20 mouse cellular contexts compared by ENCODE assay signal in genomic region chr2:133077698-133078356, GRCm38 (mm10).
DNase-seq lines count a peak whose midpoint lies in the region; ATAC-seq lines count a peak whose summit lies in the region.
"Had no signal": no experiment of that assay in that cellular context is flagged by ENCODE, and none has a peak within 500 bp of the region (broad histone marks: within the 10 kb centered on the region; RNA-seq: fewer than 3 reads in every experiment).

No protein-coding gene starts in this region.

- H3K4me1 ChIP-seq in forebrain, embryonic 14.5 days (ENCODE audit: control insufficient read depth, insufficient read depth, low read length), result no peaks in the 10 kb centered on the region
- H3K4me1 ChIP-seq in forebrain, embryonic 11.5 days (replicated peaks; ENCODE audit: control insufficient read depth, insufficient read depth, low read length), result no peaks in the 10 kb centered on the region
- no peaks in the 10 kb centered on the region for H3K4me1 ChIP-seq in midbrain, embryonic 15.5 days
- H3K4me1 ChIP-seq in midbrain, embryonic 11.5 days (ENCODE audit: control insufficient read depth, insufficient read depth, low read length), result no peaks in the 10 kb centered on the region
- H3K4me1 ChIP-seq in neural tube, embryonic 14.5 days (ENCODE audit: control insufficient read depth, insufficient read depth, low read length), result no peaks in the 10 kb centered on the region
- H3K4me1 ChIP-seq: embryonic facial prominence, embryonic 15.5 days; heart, embryonic 13.5 days; liver, embryonic 13.5 days had no signal

- no peaks in the 10 kb centered on the region for H3K27me3 ChIP-seq in forebrain, embryonic 14.5 days (replicated peaks; ENCODE audit: control insufficient read depth, insufficient read depth, low read length)
- H3K27me3 ChIP-seq in forebrain, embryonic 11.5 days (ENCODE audit: control insufficient read depth, insufficient read depth, low read length), result no peaks in the 10 kb centered on the region
- no peaks in the 10 kb centered on the region for H3K27me3 ChIP-seq in midbrain, embryonic 15.5 days (replicated peaks)
- H3K27me3 ChIP-seq in midbrain, embryonic 11.5 days (ENCODE audit: control insufficient read depth, insufficient read depth, low read length), result no peaks in the 10 kb centered on the region
- H3K27me3 ChIP-seq in neural tube, embryonic 14.5 days (ENCODE audit: control insufficient read depth, insufficient read depth, low read length), result no peaks in the 10 kb centered on the region
- H3K27me3 ChIP-seq: embryonic facial prominence, embryonic 15.5 days; heart, embryonic 13.5 days; liver, embryonic 13.5 days; Patski had no signal

- 65% methylated on average over 11 of the region's 11 CpGs for WGBS in forebrain, embryonic 14.5 days
- 92% methylated on average over 11 of the region's 11 CpGs for WGBS in forebrain, embryonic 11.5 days
- WGBS in midbrain, embryonic 15.5 days, result 83% methylated on average over 11 of the region's 11 CpGs
- WGBS in midbrain, embryonic 11.5 days, result 89% methylated on average over 11 of the region's 11 CpGs
- WGBS in neural tube, embryonic 14.5 days, result 74% methylated on average over 11 of the region's 11 CpGs

- no peaks in the 10 kb centered on the region for H3K36me3 ChIP-seq in forebrain, embryonic 14.5 days (ENCODE audit: control insufficient read depth, insufficient read depth, low read length)
- H3K36me3 ChIP-seq in forebrain, embryonic 11.5 days (ENCODE audit: control insufficient read depth, insufficient read depth, low read length), result no peaks in the 10 kb centered on the region
- no peaks in the 10 kb centered on the region for H3K36me3 ChIP-seq in midbrain, embryonic 15.5 days (replicated peaks)
- H3K36me3 ChIP-seq in midbrain, embryonic 11.5 days (ENCODE audit: control insufficient read depth, insufficient read depth, low read length), result no peaks in the 10 kb centered on the region
- H3K36me3 ChIP-seq in neural tube, embryonic 14.5 days (ENCODE audit: control insufficient read depth, insufficient read depth, low read length), result no peaks in the 10 kb centered on the region
- H3K36me3 ChIP-seq: embryonic facial prominence, embryonic 15.5 days; heart, embryonic 13.5 days; liver, embryonic 13.5 days had no signal

- H3K4me2 ChIP-seq in forebrain, embryonic 14.5 days (ENCODE audit: low read length), result no peak overlapping the region
- no peak overlapping the region for H3K4me2 ChIP-seq in forebrain, embryonic 11.5 days (ENCODE audit: low read depth, low read length, severe bottlenecking)
- H3K4me2 ChIP-seq in midbrain, embryonic 15.5 days, result no peak overlapping the region
- H3K4me2 ChIP-seq in midbrain, embryonic 11.5 days, result no peak overlapping the region
- H3K4me2 ChIP-seq in neural tube, embryonic 14.5 days (ENCODE audit: low read depth, low read length), result no peak overlapping the region
- H3K4me2 ChIP-seq: embryonic facial prominence, embryonic 15.5 days; heart, embryonic 13.5 days; liver, embryonic 13.5 days had no signal

- H3K27ac ChIP-seq in forebrain, embryonic 14.5 days (ENCODE audit: low read depth, low read length), result no peak overlapping the region
- no peak overlapping the region for H3K27ac ChIP-seq in forebrain, embryonic 11.5 days (ENCODE audit: low read depth, low read length)
- H3K27ac ChIP-seq in midbrain, embryonic 15.5 days, result no peak overlapping the region
- no peak overlapping the region for H3K27ac ChIP-seq in midbrain, embryonic 11.5 days (ENCODE audit: low read depth, low read length)
- H3K27ac ChIP-seq in neural tube, embryonic 14.5 days (ENCODE audit: low read depth, low read length), result no peak overlapping the region
- H3K27ac ChIP-seq: embryonic facial prominence, embryonic 15.5 days; gastrocnemius, adult 2 months; heart, embryonic 13.5 days; liver, embryonic 13.5 days had no signal

- no peak overlapping the region for H3K4me3 ChIP-seq in forebrain, embryonic 14.5 days (ENCODE audit: low read depth, low read length)
- no peak overlapping the region for H3K4me3 ChIP-seq in forebrain, embryonic 11.5 days (ENCODE audit: low read depth, low read length)
- no peak overlapping the region for H3K4me3 ChIP-seq in midbrain, embryonic 15.5 days
- H3K4me3 ChIP-seq in midbrain, embryonic 11.5 days (ENCODE audit: low read depth, low read length), result no peak overlapping the region
- H3K4me3 ChIP-seq in neural tube, embryonic 14.5 days (ENCODE audit: low read depth, low read length), result no peak overlapping the region
- H3K4me3 ChIP-seq: embryonic facial prominence, embryonic 15.5 days; gastrocnemius, adult 2 months; heart, embryonic 13.5 days; liver, embryonic 13.5 days had no signal

- no peaks in the 10 kb centered on the region for H3K9me3 ChIP-seq in forebrain, embryonic 14.5 days (replicated peaks; ENCODE audit: control insufficient read depth, low read length)
- H3K9me3 ChIP-seq in forebrain, embryonic 11.5 days (ENCODE audit: control insufficient read depth, low read length), result no peaks in the 10 kb centered on the region
- no peaks in the 10 kb centered on the region for H3K9me3 ChIP-seq in midbrain, embryonic 15.5 days
- no peaks in the 10 kb centered on the region for H3K9me3 ChIP-seq in midbrain, embryonic 11.5 days (ENCODE audit: control insufficient read depth, low read length)
- H3K9me3 ChIP-seq in neural tube, embryonic 14.5 days (ENCODE audit: control insufficient read depth, low read length), result no peaks in the 10 kb centered on the region
- H3K9me3 ChIP-seq: embryonic facial prominence, embryonic 15.5 days; heart, embryonic 13.5 days; liver, embryonic 13.5 days had no signal

- intact Hi-C loops in heart, postnatal 10 days (cut with DNase I), result no loop called here

- peak; percentile 69 for DNase-seq in forebrain, embryonic 14.5 days (ENCODE audit: low spot score)
- no peak for DNase-seq in forebrain, embryonic 11.5 days (ENCODE audit: low spot score)
- DNase-seq in midbrain, embryonic 11.5 days (ENCODE audit: low spot score, missing footprints), result no peak
- DNase-seq in cerebellum, adult 9-11 months, result peak; percentile 8
- no peak for DNase-seq in heart, postnatal 10 days
- DNase-seq: adrenal gland, postnatal 25 days; B cell, adult 2 months; embryo, embryonic 11 days; gastrocnemius, adult 2 months; heart, adult 11 months; heart, postnatal 4 days; liver, embryonic 13.5 days had no signal

- no peak overlapping the region for H3K9ac ChIP-seq in forebrain, embryonic 14.5 days (ENCODE audit: low read length)
- H3K9ac ChIP-seq in forebrain, embryonic 11.5 days (ENCODE audit: low read length), result no peak overlapping the region
- no peak overlapping the region for H3K9ac ChIP-seq in midbrain, embryonic 15.5 days
- no peak overlapping the region for H3K9ac ChIP-seq in midbrain, embryonic 11.5 days (ENCODE audit: low read length)
- H3K9ac ChIP-seq in neural tube, embryonic 14.5 days (replicated peaks; ENCODE audit: low read depth, low read length), result no peak overlapping the region
- H3K9ac ChIP-seq: embryonic facial prominence, embryonic 15.5 days; heart, embryonic 13.5 days; liver, embryonic 13.5 days had no signal

- peak; percentile 75 for ATAC-seq in forebrain, embryonic 14.5 days
- ATAC-seq in forebrain, embryonic 11.5 days (replicated peaks; ENCODE audit: low FRiP score), result no peak
- 0 out of 2 replicates have a peak, but pooled peaks have one; percentile 17 for ATAC-seq in midbrain, embryonic 15.5 days (replicated peaks)
- ATAC-seq in midbrain, embryonic 11.5 days (ENCODE audit: low FRiP score), result no peak
- ATAC-seq in neural tube, embryonic 14.5 days (ENCODE audit: low read depth), result peak; percentile 70
- ATAC-seq: activated CD4-positive, CD25-positive, alpha-beta regulatory T cell, adult 4 months; intestine, postnatal 0 days; midbrain, embryonic 16.5 days; Patski had no signal

Comparison
In these comparisons a context has a peak if more than half of its experiments do, and no peak if none do; other contexts are left out.
1. ATAC-seq: peak in forebrain, embryonic 14.5 days (single experiment), midbrain, embryonic 15.5 days (single experiment) and neural tube, embryonic 14.5 days (single experiment); none in forebrain, embryonic 11.5 days (single experiment) and midbrain, embryonic 11.5 days (single experiment).
2. DNase-seq: peak in forebrain, embryonic 14.5 days (single experiment) and cerebellum, adult 9-11 months (single experiment); none in forebrain, embryonic 11.5 days (single experiment), midbrain, embryonic 11.5 days (single experiment) and heart, postnatal 10 days (0 of 2).